Mouse (Mus musculus) heart, postnatal 0 days (tissue): ENCODE results near the gene Ranbp3.

ENCODE experiments used
- CTCF ChIP-seq: IDR thresholded peaks from 2 replicates; pipeline ENCODE4 v1.5.1; 2016; ENCODE audit warnings: antibody characterized with exemption, control low read depth, low read depth
- EP300 ChIP-seq: IDR thresholded peaks from 2 replicates; pipeline ENCODE4 v1.6.1; 2016; ENCODE audit warnings: antibody characterized with exemption, low read depth

DNA sequence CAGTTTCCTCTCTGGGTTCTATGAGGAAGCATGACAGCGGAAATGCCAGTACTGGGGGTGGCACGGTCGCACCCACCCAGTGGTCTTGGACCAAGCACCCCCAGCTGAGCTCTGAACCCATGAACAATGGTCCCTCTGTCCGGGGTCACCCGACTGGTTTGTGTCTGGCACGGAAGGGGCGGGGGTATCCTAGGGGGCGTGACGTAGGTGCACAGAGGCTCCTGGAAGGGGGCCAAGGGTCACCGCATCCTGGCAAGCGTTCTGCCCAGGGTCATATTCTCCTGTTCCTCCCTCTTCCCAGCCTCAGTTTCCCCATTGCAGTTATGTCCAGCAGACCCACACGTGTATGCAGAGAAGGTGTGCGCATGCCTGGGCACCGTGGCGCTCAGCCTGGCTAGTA, 80.4 kb downstream of the Ranbp3 start:
- TF ChIP-seq CTCF: no peak
- TF ChIP-seq EP300: no peak
